Mouse (Mus musculus): ENCODE data around the gene Srgap2. TPM values are rescaled to one million over a fixed set of nuclear protein-coding genes. Genes with fewer than 3 reads are reported as not detected.

The Srgap2 gene
- 7.3 TPM for polyA plus RNA-seq (2014; fragmentation: Illumina TruSeq; extraction: RNeasy Lipid Tissue Mini Kit (QIAGEN cat#74804); ENCODE audit: low read depth, low replicate concordance)

GRCm38 (mm10) chr1:131527281-131528080 is at the start of gene Srgap2, which contains the start of gene Fam72a:
Gene Srgap2 (minus strand): TSS chr1:131527352.
Gene Fam72a (plus strand): TSS chr1:131527903.

GRCm38 (mm10) chr1:131279456-131279776 is 247.7 kb downstream of the Srgap2 start, which contains the start of gene Ikbke:
Gene Ikbke (minus strand): TSS chr1:131279606.

GRCm38 (mm10) chr1:131245089-131245856 is 281.9 kb downstream of the Srgap2 start, which contains the start of gene Rassf5:
Gene Rassf5 (minus strand): TSS chr1:131245258.

Other genes starting within 250 kb of the Srgap2 start
- gene Ikbke, start 247.7 kb downstream of the Srgap2 start, polyA plus RNA-seq (2014; fragmentation: Illumina TruSeq; extraction: RNeasy Lipid Tissue Mini Kit (QIAGEN cat#74804); ENCODE audit: low read depth, low replicate concordance), result 11.0 TPM
- 3.4 TPM for gene Fam72a, start 551 bp upstream of the Srgap2 start, polyA plus RNA-seq (2014; fragmentation: Illumina TruSeq; extraction: RNeasy Lipid Tissue Mini Kit (QIAGEN cat#74804); ENCODE audit: low read depth, low replicate concordance)
- gene Avpr1b, start 71.9 kb upstream of the Srgap2 start, polyA plus RNA-seq (2014; fragmentation: Illumina TruSeq; extraction: RNeasy Lipid Tissue Mini Kit (QIAGEN cat#74804); ENCODE audit: low read depth, low replicate concordance), result not detected
- 0.34 TPM for gene Ctse, start 111.0 kb upstream of the Srgap2 start, polyA plus RNA-seq (2014; fragmentation: Illumina TruSeq; extraction: RNeasy Lipid Tissue Mini Kit (QIAGEN cat#74804); ENCODE audit: low read depth, low replicate concordance)
- gene Rab7b, start 161.3 kb upstream of the Srgap2 start, polyA plus RNA-seq (2014; fragmentation: Illumina TruSeq; extraction: RNeasy Lipid Tissue Mini Kit (QIAGEN cat#74804); ENCODE audit: low read depth, low replicate concordance), result 0.34 TPM
- gene Slc26a9, start 216.7 kb upstream of the Srgap2 start, polyA plus RNA-seq (2014; fragmentation: Illumina TruSeq; extraction: RNeasy Lipid Tissue Mini Kit (QIAGEN cat#74804); ENCODE audit: low read depth, low replicate concordance), result not detected

Measured in liver, adult 10 weeks (tissue).